Mouse (Mus musculus): Measurements from ENCODE around the gene Fbxo41. TPM values are rescaled to one million over a fixed set of nuclear protein-coding genes. Genes with fewer than 3 reads are reported as not detected.

The Fbxo41 gene
- polyA plus RNA-seq, 1 experiment from 2014 or later: 0.31 TPM

- Histone ChIP-seq H3K27ac (no peak overlapping the region), H3K9me3 (no peaks in the 10 kb centered on the region), H3K4me3 (replicated peaks) (peak overlapping the region; percentile 48), H3K9ac (no peak overlapping the region), H3K4me1 (peaks cover 27% of the 10 kb centered on the region), H3K27me3 (replicated peaks) (peaks cover 60% of the 10 kb centered on the region), H3K36me3 (no peaks in the 10 kb centered on the region), H3K4me2 (peak overlapping the region; percentile 89)
- under 1% methylated on average over 86 of the region's 88 CpGs for WGBS
- ATAC-seq (ENCODE audit: insufficient read depth, low FRiP score, low read depth): no peak
Observed at GRCm38 (mm10) chr6:85511286-85512055, 8.7 kb upstream of the Fbxo41 start.

- Histone ChIP-seq H3K4me1 (peaks cover 27% of the 10 kb centered on the region), H3K4me2 (no peak overlapping the region), H3K4me3 (replicated peaks) (no peak overlapping the region), H3K27me3 (replicated peaks) (peaks cover 50% of the 10 kb centered on the region), H3K27ac (no peak overlapping the region), H3K36me3 (no peaks in the 10 kb centered on the region), H3K9me3 (no peaks in the 10 kb centered on the region), H3K9ac (no peak overlapping the region)
- ATAC-seq (ENCODE audit: insufficient read depth, low FRiP score, low read depth): no peak
- WGBS: 2% methylated on average over 6 of the region's 6 CpGs
Observed at GRCm38 (mm10) chr6:85510476-85510875, 7.7 kb upstream of the Fbxo41 start.

- no peak overlapping the region for H3K4me3 ChIP-seq (replicated peaks)
- H3K9ac ChIP-seq: no peak overlapping the region
- H3K27me3 ChIP-seq (replicated peaks): peaks cover 44% of the 10 kb centered on the region
- ATAC-seq (ENCODE audit: insufficient read depth, low FRiP score, low read depth): no peak
- H3K4me2 ChIP-seq: no peak overlapping the region
- H3K27ac ChIP-seq: no peak overlapping the region
- peaks cover 25% of the 10 kb centered on the region for H3K4me1 ChIP-seq
- WGBS: 42% methylated on average over 5 of the region's 5 CpGs
- H3K9me3 ChIP-seq: no peaks in the 10 kb centered on the region
- H3K36me3 ChIP-seq: no peaks in the 10 kb centered on the region
Observed at GRCm38 (mm10) chr6:85508602-85509001, 5.8 kb upstream of the Fbxo41 start.

- Histone ChIP-seq H3K27me3 (replicated peaks) (peaks cover 15% of the 10 kb centered on the region; the same call in 1 of the 2 replicates), H3K36me3 (no peaks in the 10 kb centered on the region), H3K4me1 (peaks cover 8% of the 10 kb centered on the region), H3K9me3 (no peaks in the 10 kb centered on the region), H3K4me3 (replicated peaks) (no peak overlapping the region), H3K4me2 (no peak overlapping the region), H3K27ac (no peak overlapping the region), H3K9ac (no peak overlapping the region)
- WGBS: 72% methylated on average over 2 of the region's 2 CpGs
- ATAC-seq (ENCODE audit: insufficient read depth, low FRiP score, low read depth): no peak
Observed at GRCm38 (mm10) chr6:85504908-85505307, 2.1 kb upstream of the Fbxo41 start.

GRCm38 (mm10) chr6:85502103-85502910 is 487 bp downstream of the Fbxo41 start:
- ATAC-seq (ENCODE audit: insufficient read depth, low FRiP score, low read depth): peak; percentile 36
- peak overlapping the region; percentile 41 for H3K9ac ChIP-seq
- peak overlapping the region; percentile 66 for H3K4me3 ChIP-seq (replicated peaks)
- 2% methylated on average over 36 of the region's 37 CpGs for WGBS
- H3K9me3 ChIP-seq: no peaks in the 10 kb centered on the region
- peaks cover 11% of the 10 kb centered on the region; the same call in 1 of the 2 replicates for H3K27me3 ChIP-seq (replicated peaks)
- peaks cover 8% of the 10 kb centered on the region for H3K4me1 ChIP-seq
- H3K4me2 ChIP-seq: peak overlapping the region; percentile 97
- H3K27ac ChIP-seq: no peak overlapping the region
- no peaks in the 10 kb centered on the region for H3K36me3 ChIP-seq

GRCm38 (mm10) chr6:85501571-85502102 is 1.2 kb downstream of the Fbxo41 start:
- H3K4me2 ChIP-seq: peak overlapping the region; percentile 97
- H3K4me3 ChIP-seq (replicated peaks): peak overlapping the region; percentile 66; the same call in 1 of the 2 replicates

GRCm38 (mm10) chr6:85500416-85500815 is 2.4 kb downstream of the Fbxo41 start:
- no peaks in the 10 kb centered on the region for H3K36me3 ChIP-seq
- no peak overlapping the region for H3K27ac ChIP-seq
- H3K9ac ChIP-seq: no peak overlapping the region
- no peak for ATAC-seq (ENCODE audit: insufficient read depth, low FRiP score, low read depth)
- no peak overlapping the region for H3K4me3 ChIP-seq (replicated peaks)
- H3K27me3 ChIP-seq (replicated peaks): peaks cover 11% of the 10 kb centered on the region; the same call in 1 of the 2 replicates
- H3K4me2 ChIP-seq: no peak overlapping the region
- no peaks in the 10 kb centered on the region for H3K9me3 ChIP-seq
- 79% methylated on average over 1 of the region's 1 CpGs for whole genome bisulfite sequencing
- peaks cover 8% of the 10 kb centered on the region for H3K4me1 ChIP-seq

More at GRCm38 (mm10) chr6:85501571-85502102, 1.2 kb downstream of the Fbxo41 start:
- Histone ChIP-seq H3K36me3 (no peaks in the 10 kb centered on the region), H3K27ac (no peak overlapping the region), H3K9ac (no peak overlapping the region), H3K4me1 (peaks cover 8% of the 10 kb centered on the region), H3K27me3 (replicated peaks) (peaks cover 11% of the 10 kb centered on the region; the same call in 1 of the 2 replicates), H3K9me3 (no peaks in the 10 kb centered on the region)
- WGBS: 8% methylated on average over 6 of the region's 6 CpGs
- ATAC-seq (ENCODE audit: insufficient read depth, low FRiP score, low read depth): no peak

GRCm38 (mm10) chr6:85498147-85498546 is 4.6 kb downstream of the Fbxo41 start:
- ATAC-seq (ENCODE audit: insufficient read depth, low FRiP score, low read depth): no peak
- Histone ChIP-seq H3K4me3 (replicated peaks) (no peak overlapping the region), H3K4me2 (no peak overlapping the region), H3K36me3 (no peaks in the 10 kb centered on the region), H3K27ac (no peak overlapping the region), H3K27me3 (replicated peaks) (0 out of 2 replicates have a peak, but pooled peaks cover 2% of the 10 kb centered on the region), H3K9me3 (no peaks in the 10 kb centered on the region), H3K9ac (no peak overlapping the region), H3K4me1 (peaks cover 8% of the 10 kb centered on the region)
- 57% methylated on average over 9 of the region's 9 CpGs for WGBS

GRCm38 (mm10) chr6:85496976-85497375 is 5.8 kb downstream of the Fbxo41 start:
- no peaks in the 10 kb centered on the region for H3K36me3 ChIP-seq
- no peaks in the 10 kb centered on the region for H3K9me3 ChIP-seq

GRCm38 (mm10) chr6:85491606-85492005 is 11.2 kb downstream of the Fbxo41 start:
- Histone ChIP-seq H3K4me3 (replicated peaks) (no peak overlapping the region), H3K9ac (no peak overlapping the region), H3K4me2 (no peak overlapping the region), H3K27me3 (replicated peaks) (no peaks in the 10 kb centered on the region; the same call in 1 of the 2 replicates), H3K9me3 (no peaks in the 10 kb centered on the region), H3K36me3 (no peaks in the 10 kb centered on the region), H3K4me1 (no peaks in the 10 kb centered on the region), H3K27ac (no peak overlapping the region)
- WGBS: 90% methylated on average over 3 of the region's 3 CpGs
- ATAC-seq (ENCODE audit: insufficient read depth, low FRiP score, low read depth): no peak

More at GRCm38 (mm10) chr6:85496976-85497375, 5.8 kb downstream of the Fbxo41 start:
- no peak for ATAC-seq (ENCODE audit: insufficient read depth, low FRiP score, low read depth)
- H3K27ac ChIP-seq: no peak overlapping the region
- no peak overlapping the region for H3K4me2 ChIP-seq
- H3K27me3 ChIP-seq (replicated peaks): no peaks in the 10 kb centered on the region
- H3K4me3 ChIP-seq (replicated peaks): no peak overlapping the region
- H3K4me1 ChIP-seq: peaks cover 2% of the 10 kb centered on the region
- no peak overlapping the region for H3K9ac ChIP-seq

GRCm38 (mm10) chr6:85490252-85490651 is 12.5 kb downstream of the Fbxo41 start:
- Histone ChIP-seq H3K27me3 (replicated peaks) (peaks cover 9% of the 10 kb centered on the region), H3K9ac (no peak overlapping the region), H3K4me1 (no peaks in the 10 kb centered on the region), H3K9me3 (no peaks in the 10 kb centered on the region), H3K4me3 (replicated peaks) (no peak overlapping the region), H3K36me3 (no peaks in the 10 kb centered on the region), H3K4me2 (0 out of 2 replicates have a peak overlapping the region, but pooled peaks have one; percentile 27), H3K27ac (no peak overlapping the region)
- no peak for ATAC-seq (ENCODE audit: insufficient read depth, low FRiP score, low read depth)
- WGBS: 81% methylated on average over 4 of the region's 4 CpGs
